In genomic region chr9:46388677-46389676, GRCm38 (mm10) we compare ENCODE assay signal across 8 mouse cellular contexts.
A peak's percentile ranks its signal among the peaks of the same experiment; 100 is the strongest.
DNase-seq lines count a peak whose midpoint lies in the region; ATAC-seq lines count a peak whose summit lies in the region.

No protein-coding gene starts in this region.

- H3K9ac ChIP-seq in limb, embryonic 15.5 days: no peak overlapping the region

- ATAC-seq in megakaryocyte, adult 5-6 weeks (ENCODE audit: poor library complexity, severe bottlenecking): no peak
- no peak for ATAC-seq in limb, embryonic 15.5 days (ENCODE audit: insufficient number of reproducible peaks, low FRiP score, low TSS enrichment, low read depth)

- no peaks in the 10 kb centered on the region for H3K36me3 ChIP-seq in megakaryocyte, embryonic 14.5 days (replicated peaks; ENCODE audit: low read length)
- no peaks in the 10 kb centered on the region for H3K36me3 ChIP-seq in limb, embryonic 15.5 days

- peak overlapping the region; percentile 80 for H3K4me3 ChIP-seq in megakaryocyte, embryonic 14.5 days (replicated peaks)
- peak overlapping the region; percentile 42 for H3K4me3 ChIP-seq in limb, embryonic 15.5 days

- H3K4me1 ChIP-seq in megakaryocyte, embryonic 14.5 days: peaks cover 5% of the 10 kb centered on the region; the same call in 1 of the 2 replicates
- peaks cover 14% of the 10 kb centered on the region; the same call in 1 of the 2 replicates for H3K4me1 ChIP-seq in limb, embryonic 15.5 days

- H3K27ac ChIP-seq in limb, embryonic 15.5 days: no peak overlapping the region

- H3K4me2 ChIP-seq in limb, embryonic 15.5 days: peak overlapping the region; percentile 54

- peaks cover 21% of the 10 kb centered on the region for H3K9me3 ChIP-seq in megakaryocyte, embryonic 14.5 days
- no peaks in the 10 kb centered on the region for H3K9me3 ChIP-seq in limb, embryonic 15.5 days

- DNase-seq in forelimb bud, embryonic 11.5 days (ENCODE audit: low read depth, low spot score): peak; percentile 33
- peak; percentile 39 for DNase-seq in right cerebral cortex, postnatal 14 days
- DNase-seq in thymus, postnatal 0 days (ENCODE audit: low spot score): no peak
- DNase-seq in thymus, postnatal 4 days: no peak
- no peak for DNase-seq in kidney, adult 9 months

- 30% methylated on average over 17 of the region's 17 CpGs for WGBS in limb, embryonic 15.5 days

- peaks cover 40% of the 10 kb centered on the region for H3K27me3 ChIP-seq in megakaryocyte, embryonic 14.5 days (replicated peaks)
- H3K27me3 ChIP-seq in limb, embryonic 15.5 days: peaks cover 33% of the 10 kb centered on the region

Comparison
In these comparisons a context has a peak if more than half of its experiments do, and no peak if none do; other contexts are left out.
1. DNase-seq: peak in forelimb bud, embryonic 11.5 days (single experiment) and right cerebral cortex, postnatal 14 days (single experiment); none in thymus, postnatal 0 days (single experiment), thymus, postnatal 4 days (single experiment) and kidney, adult 9 months (single experiment).